In the genomic region with DNA sequence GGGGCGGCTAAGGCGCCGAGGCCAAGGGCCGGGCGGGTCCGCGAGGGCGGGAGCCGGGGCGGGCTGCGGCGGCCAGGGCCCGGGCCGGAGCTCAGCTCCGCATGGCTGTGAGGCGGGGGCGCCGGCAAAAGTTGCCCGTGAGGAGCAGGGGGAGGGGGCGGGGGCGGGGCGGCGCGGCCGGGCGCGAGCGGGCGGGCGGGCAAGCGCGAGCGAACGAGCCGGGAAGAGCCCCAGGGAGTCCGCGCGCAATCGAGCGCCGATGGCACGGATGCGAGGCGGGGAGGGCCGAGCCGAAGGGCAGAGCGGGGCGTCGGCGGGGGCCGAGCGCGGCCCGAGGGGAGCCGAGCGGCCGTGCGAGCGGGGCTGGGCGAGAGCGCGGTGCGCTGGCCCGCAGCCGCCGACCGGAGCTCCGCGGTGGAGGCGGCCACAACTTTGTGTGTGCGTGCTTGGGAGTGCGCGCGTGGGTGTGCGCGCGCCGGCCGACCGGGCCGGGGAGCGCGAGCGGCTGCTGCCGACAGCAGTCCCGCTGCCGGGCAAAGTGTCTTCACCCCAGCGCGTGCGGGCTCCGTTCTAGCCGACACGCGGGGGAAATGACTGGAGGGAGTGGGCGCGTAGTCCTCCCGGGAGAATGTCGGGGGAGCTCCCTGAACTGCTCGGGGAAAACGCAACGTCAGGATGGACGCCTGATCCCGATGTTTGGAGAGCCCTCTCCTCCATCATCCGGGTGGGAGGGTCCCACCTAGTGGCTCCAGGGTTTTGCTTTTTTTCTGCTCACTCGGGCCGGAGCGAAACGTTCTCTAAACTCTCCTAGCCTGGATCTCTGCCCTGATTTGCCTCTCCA, we compare ENCODE assay signal across 8 mouse cellular contexts. TPM values are rescaled to one million over a fixed set of nuclear protein-coding genes. Genes with fewer than 3 reads are reported as not detected.
DNase-seq lines count a peak whose midpoint lies in the region; ATAC-seq lines count a peak whose summit lies in the region.

A gene (minus strand): TSS at position 95 of the 841 bp plus-strand sequence.

- H3K9ac ChIP-seq in hindbrain, embryonic 15.5 days = peak within 1 kb of the TSS; percentile 99

- H3K27ac ChIP-seq in hindbrain, embryonic 15.5 days (replicated peaks) = peak within 1 kb of the TSS; percentile 99

- peak; percentile 78 for ATAC-seq in activated CD4-positive, CD25-positive, alpha-beta regulatory T cell, adult 4 months
- peak; percentile 91 for ATAC-seq in hindbrain, embryonic 15.5 days (ENCODE audit: low FRiP score, low read depth)

- peak within 1 kb of the TSS; percentile 61 for H3K4me2 ChIP-seq in hindbrain, embryonic 15.5 days

- H3K4me3 ChIP-seq in hindbrain, embryonic 15.5 days = peak within 1 kb of the TSS; percentile 98

- H3K4me1 ChIP-seq in hindbrain, embryonic 15.5 days (replicated peaks) = peaks cover 33% of the 10 kb centered on the region

- H3K27me3 ChIP-seq in hindbrain, embryonic 15.5 days = no peaks in the 10 kb centered on the region

- peak; percentile 62 to 77 for DNase-seq in cerebellum, postnatal 4 days (ENCODE audit: low spot score in 2 of 2)
- DNase-seq in gastrocnemius, adult 18-20 months (ENCODE audit: low spot score) = peak; percentile 83
- peak; percentile 60 to 74 for DNase-seq in left cerebral cortex, adult 18-20 months (ENCODE audit: low spot score in 2 of 2)
- DNase-seq in lung, postnatal 4 days = peak; percentile 90 to 94
- DNase-seq in retina, postnatal 7 days (ENCODE audit: low read depth, low spot score) = peak; percentile 83
- peak; percentile 83 for DNase-seq in urinary bladder, adult 2 months (ENCODE audit: low spot score)

- H3K36me3 ChIP-seq in hindbrain, embryonic 15.5 days = no peaks in the 10 kb centered on the region

- WGBS in hindbrain, embryonic 15.5 days = under 1% methylated on average over 93 of the region's 108 CpGs

- no peaks in the 10 kb centered on the region for H3K9me3 ChIP-seq in hindbrain, embryonic 15.5 days

RNA-seq across cellular contexts. Expression of the gene that starts here (rescaled TPM):
- polyA plus RNA-seq in activated CD4-positive, CD25-positive, alpha-beta regulatory T cell, adult 4 months (2017; shearing (Covaris generic)) = 10 to 100 TPM; 21.7 to 22.4 TPM
- 10 to 100 TPM; 74.6 to 99.1 TPM for total RNA-seq in gastrocnemius, adult 18-20 months (2021)
- 34.6 and 37.0 TPM in 2 replicates for polyA plus RNA-seq in hindbrain, embryonic 15.5 days (2015; fragmentation: Nextera tagmentation; extraction: Ambion mirVana)
- total RNA-seq in left cerebral cortex, adult 18-20 months (2021) = 10 to 100 TPM; 45.5 to 48.7 TPM
- polyA plus RNA-seq in urinary bladder, adult 2 months (2012; rRNA removed) = 4.5 and 8.6 TPM in 2 replicates

Comparison
In these comparisons a context has a peak if more than half of its experiments do, and no peak if none do; other contexts are left out.
1. Peak in every context shown above with its lines: DNase-seq, ATAC-seq, H3K4me3 ChIP-seq and H3K27ac ChIP-seq.